Mouse (Mus musculus) forebrain, postnatal 0 days (tissue): Measurements from ENCODE around the gene Egln3. TPM values are rescaled to one million over a fixed set of nuclear protein-coding genes. Genes with fewer than 3 reads are reported as not detected.
A peak's percentile ranks its signal among the peaks of the same experiment; 100 is the strongest.

Source experiments
- ATAC-seq: fragments of 200-750 bp; cut with Nextera tagmentation; 2 replicates; pipeline ENCODE4 v1.8.0; 2017; ENCODE audit warnings: mild to moderate bottlenecking, moderate library complexity
- DNase-seq: peaks from one replicate; pipeline ENCODE4 v3.0.0-alpha.2; 2015
- H3K27ac ChIP-seq: fragments of 300-500 bp; sonication (generic); 2 replicates; pipeline ENCODE4 v1.5.1; 2014; ENCODE audit warnings: low read depth, mild to moderate bottlenecking, antibody characterized with exemption, low read length, moderate library complexity, mixed read lengths
- H3K27me3 ChIP-seq: fragments of 300-500 bp; sonication (generic); 2 replicates; pipeline ENCODE4 v1.6.1; 2014; ENCODE audit warnings: mild to moderate bottlenecking, low read length, mixed read lengths; ENCODE audit not compliant: insufficient read depth
- H3K36me3 ChIP-seq: fragments of 300-500 bp; sonication (generic); 2 replicates; pipeline ENCODE4 v1.6.1; 2014; ENCODE audit warnings: mild to moderate bottlenecking, moderate library complexity; ENCODE audit not compliant: insufficient read depth
- H3K4me1 ChIP-seq: fragments of 300-500 bp; sonication (generic); 2 replicates; pipeline ENCODE4 v1.6.1; 2014; ENCODE audit warnings: antibody characterized with exemption; ENCODE audit not compliant: insufficient read depth
- H3K4me2 ChIP-seq: fragments of 300-500 bp; sonication (generic); 2 replicates; pipeline ENCODE4 v1.6.1; 2014; ENCODE audit warnings: low read depth, mild to moderate bottlenecking, moderate library complexity
- H3K4me3 ChIP-seq: fragments of 300-500 bp; sonication (generic); 2 replicates; pipeline ENCODE4 v1.5.1; 2014; ENCODE audit warnings: low read depth, low read length, mixed read lengths
- H3K9ac ChIP-seq: fragments of 300-500 bp; sonication (generic); 2 replicates; pipeline ENCODE4 v1.6.1; 2014; ENCODE audit warnings: mild to moderate bottlenecking
- H3K9me3 ChIP-seq: fragments of 300-500 bp; sonication (generic); 2 replicates; pipeline ENCODE4 v1.6.1; 2016; ENCODE audit warnings: low read length
- CTCF ChIP-seq: sonication (generic); IDR thresholded peaks from 2 replicates; pipeline ENCODE4 v1.5.1; 2016; ENCODE audit warnings: antibody characterized with exemption, control low read depth, low read depth
- WGBS: fragments of 180-500 bp; shearing (Covaris S2); extraction: QIAGEN DNeasy Blood & Tissue Kit; methylation state at CpG from one replicate; pipeline ENCODE4 v1.1.7; 2014; 5-methylcytosine and 5-hydroxymethylcytosine counted together
- polyA plus RNA-seq: library from polyadenylated mRNA; unstranded; fragments of >200 nt; fragmentation: Nextera tagmentation; extraction: Ambion mirVana; gene quantifications from 2 replicates; pipeline ENCODE4 v1.2.1, GENCODE M21; 2015
- total RNA-seq: library from RNA; depleted of rRNA; stranded (reverse); fragments of >200 nt; gene quantifications from 2 replicates; pipeline ENCODE4 v1.2.3, GENCODE M21; 2014

Egln3 gene
- total and polyA plus RNA-seq, 2 experiments from 2014 or later = 5.2 to 8.6 TPM

- peaks cover 19% of the 10 kb centered on the region for H3K4me1 ChIP-seq
- DNase-seq (no peak), ATAC-seq (no peak)
- no peaks in the 10 kb centered on the region; the same call in 1 of the 2 replicates for H3K27me3 ChIP-seq
- no peak overlapping the region for H3K4me3 ChIP-seq
- H3K9me3 ChIP-seq = no peaks in the 10 kb centered on the region
- peak overlapping the region; percentile 11 for H3K9ac ChIP-seq
- no peaks in the 10 kb centered on the region for H3K36me3 ChIP-seq
- no peak for TF ChIP-seq CTCF
- H3K27ac ChIP-seq = 0 out of 2 replicates have a peak overlapping the region, but pooled peaks have one; percentile 35
- peak overlapping the region; percentile 34 for H3K4me2 ChIP-seq
- WGBS = 20% methylated on average over 11 of the region's 11 CpGs
These were observed 5.8 kb downstream of the Egln3 start for GRCm38 (mm10) chr12:54197849-54198248.

- peak overlapping the region; percentile 11; the same call in 1 of the 2 replicates for H3K9ac ChIP-seq
These were observed 6.3 kb downstream of the Egln3 start for GRCm38 (mm10) chr12:54197301-54197782.

GRCm38 (mm10) chr12:54196881-54197280 is 6.8 kb downstream of the Egln3 start:
- Histone ChIP-seq H3K9ac (no peak overlapping the region), H3K4me3 (no peak overlapping the region), H3K27ac (no peak overlapping the region), H3K9me3 (no peaks in the 10 kb centered on the region), H3K4me2 (peak overlapping the region; percentile 34; the same call in 1 of the 2 replicates), H3K36me3 (no peaks in the 10 kb centered on the region), H3K4me1 (peaks cover 19% of the 10 kb centered on the region), H3K27me3 (no peaks in the 10 kb centered on the region; the same call in 1 of the 2 replicates)
- TF ChIP-seq CTCF = no peak
- 30% methylated on average over 8 of the region's 8 CpGs for WGBS
- DNase-seq (no peak), ATAC-seq (no peak)

More at GRCm38 (mm10) chr12:54197301-54197782, 6.3 kb downstream of the Egln3 start:
- ATAC-seq (peak; percentile 42; the same call in 1 of the 2 replicates), DNase-seq (peak; percentile 80)
- 18% methylated on average over 6 of the region's 6 CpGs for WGBS
- H3K36me3 ChIP-seq = no peaks in the 10 kb centered on the region
- no peak overlapping the region for H3K4me3 ChIP-seq
- TF ChIP-seq CTCF = no peak
- H3K27ac ChIP-seq = 0 out of 2 replicates have a peak overlapping the region, but pooled peaks have one; percentile 5
- no peaks in the 10 kb centered on the region for H3K9me3 ChIP-seq
- H3K4me2 ChIP-seq = peak overlapping the region; percentile 34
- H3K27me3 ChIP-seq = no peaks in the 10 kb centered on the region; the same call in 1 of the 2 replicates
- H3K4me1 ChIP-seq = peaks cover 19% of the 10 kb centered on the region

- TF ChIP-seq CTCF = no peak
- DNase-seq (no peak), ATAC-seq (no peak)
- Histone ChIP-seq H3K27ac (no peak overlapping the region), H3K27me3 (no peaks in the 10 kb centered on the region; the same call in 1 of the 2 replicates), H3K4me2 (no peak overlapping the region), H3K4me1 (peaks cover 19% of the 10 kb centered on the region), H3K9ac (no peak overlapping the region), H3K36me3 (no peaks in the 10 kb centered on the region), H3K9me3 (no peaks in the 10 kb centered on the region), H3K4me3 (no peak overlapping the region)
- WGBS = 10% methylated on average over 5 of the region's 5 CpGs
These were observed 9.5 kb downstream of the Egln3 start for GRCm38 (mm10) chr12:54194159-54194558.

GRCm38 (mm10) chr12:54192305-54192661 is 11.4 kb downstream of the Egln3 start:
- Histone ChIP-seq H3K27me3 (no peaks in the 10 kb centered on the region; the same call in 1 of the 2 replicates), H3K4me2 (peak overlapping the region; percentile 56), H3K4me1 (peaks cover 9% of the 10 kb centered on the region), H3K9ac (0 out of 2 replicates have a peak overlapping the region, but pooled peaks have one; percentile 14), H3K9me3 (no peaks in the 10 kb centered on the region), H3K27ac (no peak overlapping the region), H3K4me3 (peak overlapping the region; percentile 22), H3K36me3 (no peaks in the 10 kb centered on the region)
- DNase-seq = no peak
- no peak for ATAC-seq
- TF ChIP-seq CTCF = no peak
- 3% methylated on average over 5 of the region's 5 CpGs for WGBS

- Histone ChIP-seq H3K9me3 (no peaks in the 10 kb centered on the region), H3K4me2 (peak overlapping the region; percentile 56), H3K36me3 (no peaks in the 10 kb centered on the region), H3K9ac (0 out of 2 replicates have a peak overlapping the region, but pooled peaks have one; percentile 14), H3K27ac (0 out of 2 replicates have a peak overlapping the region, but pooled peaks have one; percentile 15), H3K4me3 (peak overlapping the region; percentile 22), H3K27me3 (no peaks in the 10 kb centered on the region; the same call in 1 of the 2 replicates), H3K4me1 (peaks cover 6% of the 10 kb centered on the region)
- ATAC-seq (peak; percentile 98), DNase-seq (peak; percentile 93)
- 2% methylated on average over 19 of the region's 19 CpGs for WGBS
- TF ChIP-seq CTCF = no peak
These were observed 11.9 kb downstream of the Egln3 start for GRCm38 (mm10) chr12:54191608-54192304.

- no peak overlapping the region for H3K9ac ChIP-seq
- no peaks in the 10 kb centered on the region for H3K9me3 ChIP-seq
- no peak for TF ChIP-seq CTCF
- peaks cover 6% of the 10 kb centered on the region for H3K4me1 ChIP-seq
- no peak overlapping the region for H3K4me3 ChIP-seq
- no peak overlapping the region for H3K27ac ChIP-seq
- H3K36me3 ChIP-seq = no peaks in the 10 kb centered on the region
- DNase-seq = no peak
- no peak for ATAC-seq
- no peaks in the 10 kb centered on the region; the same call in 1 of the 2 replicates for H3K27me3 ChIP-seq
- 43% methylated on average over 9 of the region's 9 CpGs for WGBS
- 0 out of 2 replicates have a peak overlapping the region, but pooled peaks have one; percentile 56 for H3K4me2 ChIP-seq
These were observed 12.5 kb downstream of the Egln3 start for GRCm38 (mm10) chr12:54191181-54191580.
